Mouse (Mus musculus): ENCODE data around the gene Gm47996.

DNA sequence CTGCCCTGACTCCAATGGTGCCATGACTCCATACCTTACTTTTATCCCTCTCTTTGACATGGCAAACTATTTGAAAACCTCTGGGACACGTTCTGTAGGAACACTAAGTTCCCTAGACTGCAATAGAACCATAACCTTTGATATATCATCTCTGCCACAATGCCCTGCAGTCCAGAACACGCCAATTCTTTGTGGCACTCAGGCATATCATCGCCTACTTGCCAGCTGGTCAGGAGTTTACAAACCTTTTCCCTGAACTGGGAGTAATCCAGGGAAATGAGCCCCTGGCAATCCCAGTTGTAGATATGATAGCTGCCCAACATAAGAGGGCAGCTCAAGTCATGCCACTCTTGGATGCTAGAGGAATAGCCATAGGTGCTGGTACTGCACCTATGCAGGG lies 22.4 kb downstream of the Gm47996 start:
- TF ChIP-seq POLR2A (IDR thresholded peaks at IDR 0.05; ENCODE audit: borderline replicate concordance, extremely low read depth, insufficient read depth, insufficient read length, poor library complexity, severe bottlenecking) = no peak
- no peak for TF ChIP-seq CTCF (IDR thresholded peaks at IDR 0.05; ENCODE audit: borderline replicate concordance, extremely low read depth, insufficient read depth, insufficient read length)
